Mouse (Mus musculus) megakaryocyte, embryonic 14.5 days (primary cell): Measurements from ENCODE around the gene Eps8l3. TPM values are rescaled to one million over a fixed set of nuclear protein-coding genes. Genes with fewer than 3 reads are reported as not detected.

Experiments used
- H3K27me3 ChIP-seq: replicated peaks from 2 replicates; pipeline ENCODE3; 2012; ENCODE audit warnings: inconsistent platforms
- H3K36me3 ChIP-seq: replicated peaks from 2 replicates; pipeline ENCODE3; 2012; ENCODE audit warnings: low read length, inconsistent platforms, mixed read lengths
- H3K4me1 ChIP-seq: 2 replicates; pipeline ENCODE4 v1.6.1; 2012; ENCODE audit warnings: inconsistent platforms
- H3K4me3 ChIP-seq: replicated peaks from 2 replicates; pipeline ENCODE3; 2012; ENCODE audit warnings: moderate library complexity, mild to moderate bottlenecking, inconsistent platforms
- H3K9me3 ChIP-seq: 2 replicates; pipeline ENCODE4 v1.6.1; 2012; ENCODE audit warnings: inconsistent platforms
- FLI1 ChIP-seq: IDR thresholded peaks from 2 replicates; pipeline ENCODE4 v1.6.1; 2012; ENCODE audit warnings: low read length, inconsistent platforms, mixed read lengths
- GATA1 ChIP-seq: IDR thresholded peaks from 3 replicates; pipeline ENCODE4 v1.6.1; 2012; ENCODE audit warnings: mixed read lengths, low read length, inconsistent platforms, borderline replicate concordance
- polyA plus RNA-seq: library from polyadenylated mRNA; stranded (reverse); fragments of >175 nt; gene quantifications from 2 replicates; pipeline ENCODE4 v1.2.3, GENCODE M21; 2012; ENCODE audit warnings: low replicate concordance; ENCODE audit not compliant: insufficient read depth

The Eps8l3 gene
- polyA plus RNA-seq, 1 experiment, result not detected

- Histone ChIP-seq H3K9me3 (peaks cover 8% of the 10 kb centered on the region), H3K4me1 (peaks cover 28% of the 10 kb centered on the region), H3K36me3 (no peaks in the 10 kb centered on the region), H3K4me3 (no peak overlapping the region), H3K27me3 (peaks cover 71% of the 10 kb centered on the region)
- TF ChIP-seq FLI1 (no peak), GATA1 (no peak)
Measured at GRCm38 (mm10) chr3:107839855-107840254, 37.2 kb upstream of the Eps8l3 start.

- Histone ChIP-seq H3K9me3 (peaks cover 2% of the 10 kb centered on the region; the same call in 1 of the 2 replicates), H3K27me3 (peaks cover 75% of the 10 kb centered on the region), H3K36me3 (no peaks in the 10 kb centered on the region), H3K4me3 (peak overlapping the region; percentile 2), H3K4me1 (peaks cover 31% of the 10 kb centered on the region)
- TF ChIP-seq FLI1 (no peak), GATA1 (no peak)
Measured at GRCm38 (mm10) chr3:107840855-107841254, 36.2 kb upstream of the Eps8l3 start.

- TF ChIP-seq FLI1 (no peak), GATA1 (no peak)
- H3K27me3 ChIP-seq, result peaks cover 76% of the 10 kb centered on the region
- H3K4me1 ChIP-seq, result peaks cover 36% of the 10 kb centered on the region
- H3K4me3 ChIP-seq, result no peak overlapping the region
- H3K36me3 ChIP-seq, result no peaks in the 10 kb centered on the region
- no peaks in the 10 kb centered on the region for H3K9me3 ChIP-seq
Measured at GRCm38 (mm10) chr3:107841370-107841769, 35.7 kb upstream of the Eps8l3 start.

GRCm38 (mm10) chr3:107843406-107843805, 33.6 kb upstream of the Eps8l3 start:
- Histone ChIP-seq H3K36me3 (no peaks in the 10 kb centered on the region), H3K27me3 (peaks cover 84% of the 10 kb centered on the region), H3K4me3 (no peak overlapping the region), H3K9me3 (no peaks in the 10 kb centered on the region), H3K4me1 (peaks cover 42% of the 10 kb centered on the region)
- no peak for TF ChIP-seq GATA1
- TF ChIP-seq FLI1, result no peak

- TF ChIP-seq FLI1 (no peak), GATA1 (no peak)
- no peak overlapping the region for H3K4me3 ChIP-seq
- H3K9me3 ChIP-seq, result no peaks in the 10 kb centered on the region
- peaks cover 42% of the 10 kb centered on the region for H3K4me1 ChIP-seq
- H3K36me3 ChIP-seq, result no peaks in the 10 kb centered on the region
- peaks cover 88% of the 10 kb centered on the region for H3K27me3 ChIP-seq
Measured at GRCm38 (mm10) chr3:107844001-107844400, 33.0 kb upstream of the Eps8l3 start.

- no peak overlapping the region for H3K4me3 ChIP-seq
- no peaks in the 10 kb centered on the region for H3K9me3 ChIP-seq
- no peak for TF ChIP-seq FLI1
- no peak for TF ChIP-seq GATA1
- peaks cover 46% of the 10 kb centered on the region for H3K4me1 ChIP-seq
- H3K27me3 ChIP-seq, result peaks cover 90% of the 10 kb centered on the region
- H3K36me3 ChIP-seq, result no peaks in the 10 kb centered on the region
Measured at GRCm38 (mm10) chr3:107844499-107844898, 32.5 kb upstream of the Eps8l3 start.

GRCm38 (mm10) chr3:107846175-107846574, 30.9 kb upstream of the Eps8l3 start:
- no peak for TF ChIP-seq GATA1
- H3K9me3 ChIP-seq, result no peaks in the 10 kb centered on the region
- H3K4me1 ChIP-seq, result peaks cover 49% of the 10 kb centered on the region
- H3K4me3 ChIP-seq, result no peak overlapping the region
- peaks cover 89% of the 10 kb centered on the region for H3K27me3 ChIP-seq
- no peaks in the 10 kb centered on the region for H3K36me3 ChIP-seq

GRCm38 (mm10) chr3:107846835-107847234, 30.2 kb upstream of the Eps8l3 start:
- H3K4me1 ChIP-seq, result peaks cover 47% of the 10 kb centered on the region
- peaks cover 87% of the 10 kb centered on the region for H3K27me3 ChIP-seq
- H3K9me3 ChIP-seq, result no peaks in the 10 kb centered on the region
- TF ChIP-seq GATA1, result no peak
- no peaks in the 10 kb centered on the region for H3K36me3 ChIP-seq
- H3K4me3 ChIP-seq, result no peak overlapping the region

GRCm38 (mm10) chr3:107848126-107848525, 28.9 kb upstream of the Eps8l3 start:
- TF ChIP-seq GATA1 (no peak), FLI1 (no peak)
- Histone ChIP-seq H3K27me3 (peaks cover 79% of the 10 kb centered on the region), H3K4me3 (no peak overlapping the region), H3K9me3 (no peaks in the 10 kb centered on the region), H3K4me1 (peaks cover 59% of the 10 kb centered on the region), H3K36me3 (no peaks in the 10 kb centered on the region)

- Histone ChIP-seq H3K27me3 (peaks cover 77% of the 10 kb centered on the region), H3K9me3 (no peaks in the 10 kb centered on the region), H3K36me3 (no peaks in the 10 kb centered on the region), H3K4me3 (no peak overlapping the region), H3K4me1 (peaks cover 67% of the 10 kb centered on the region)
- no peak for TF ChIP-seq FLI1
- no peak for TF ChIP-seq GATA1
Measured at GRCm38 (mm10) chr3:107849000-107849692, 27.9 kb upstream of the Eps8l3 start.
